Mouse (Mus musculus) G1E (cell line): ENCODE data around the gene Clmp. TPM values are rescaled to one million over a fixed set of nuclear protein-coding genes. Genes with fewer than 3 reads are reported as not detected.

ENCODE experiments used
- ATAC-seq: 2 replicates; pipeline ENCODE4 v1.8.0; 2016; ENCODE audit warnings: mild to moderate bottlenecking; ENCODE audit not compliant: insufficient number of reproducible peaks, poor library complexity, low FRiP score, severe bottlenecking; ENCODE audit errors: extremely low read depth
- DNase-seq: peaks from one replicate; pipeline ENCODE4 v3.0.0; 2012; ENCODE audit warnings: low spot score
- H3K27me3 ChIP-seq: 2 replicates; pipeline ENCODE4 v1.6.1; 2012; ENCODE audit warnings: mild to moderate bottlenecking, low read length, inconsistent platforms; ENCODE audit not compliant: insufficient read depth
- H3K36me3 ChIP-seq: replicated peaks from 2 replicates; pipeline ENCODE3; 2012; ENCODE audit warnings: mild to moderate bottlenecking, inconsistent platforms
- H3K4me1 ChIP-seq: 2 replicates; pipeline ENCODE4 v1.6.1; 2012; ENCODE audit warnings: low read depth, low read length, inconsistent platforms, mixed read lengths; ENCODE audit not compliant: insufficient read depth
- H3K4me3 ChIP-seq: 2 replicates; pipeline ENCODE4 v1.5.1; 2012; ENCODE audit warnings: low read depth, mild to moderate bottlenecking, inconsistent platforms, low read length, moderate library complexity, mixed read lengths
- H3K9me3 ChIP-seq: replicated peaks from 2 replicates; pipeline ENCODE4 v1.6.1; 2012; ENCODE audit warnings: inconsistent platforms
- CTCF ChIP-seq: IDR thresholded peaks from 2 replicates; pipeline ENCODE4 v1.5.1; 2012; ENCODE audit warnings: low read depth, low read length, inconsistent platforms, mixed read lengths
- GATA1 ChIP-seq: IDR thresholded peaks from 2 replicates; pipeline ENCODE4 v1.6.1; 2012; ENCODE audit warnings: borderline replicate concordance, low read length, inconsistent platforms, mixed read lengths
- GATA2 ChIP-seq: IDR thresholded peaks from 2 replicates; pipeline ENCODE4 v1.6.1; 2012; ENCODE audit warnings: low read depth, low read length, inconsistent platforms, borderline replicate concordance
- POLR2AphosphoS5 ChIP-seq: IDR thresholded peaks from 2 replicates; pipeline ENCODE4 v1.6.1; 2012; ENCODE audit warnings: low read depth, low read length, inconsistent platforms; ENCODE audit not compliant: insufficient replicate concordance
- TAL1 ChIP-seq: conservative IDR thresholded peaks from 2 replicates; pipeline ENCODE4 v1.6.1; 2012; ENCODE audit warnings: low read depth, low read length, inconsistent platforms, mixed read lengths
- polyA plus RNA-seq: library from polyadenylated mRNA; stranded (reverse); fragments of >175 nt; gene quantifications from 2 replicates; pipeline ENCODE4 v1.2.3, GENCODE M21; 2012
- total RNA-seq, 2 experiments: library from RNA; stranded (forward) in 1 of 2; stranded (reverse) in 1 of 2; fragments of 200-1000 nt in 1 of 2; fragments of >200 nt in 1 of 2; fragmentation: Nextera tagmentation in 1 of 2; gene quantifications; 2 replicates each; pipeline ENCODE4 v1.2.3; 2014 to 2017

Gene Clmp
- total and polyA plus RNA-seq, 3 experiments: 0.05 TPM; not detected in 2

- ATAC-seq: no peak
- no peak overlapping the region for H3K4me3 ChIP-seq
- no peaks in the 10 kb centered on the region for H3K9me3 ChIP-seq
- no peaks in the 10 kb centered on the region for H3K4me1 ChIP-seq
- no peak for DNase-seq
- no peaks in the 10 kb centered on the region for H3K36me3 ChIP-seq
- TF ChIP-seq CTCF: no peak
- no peak for TF ChIP-seq GATA1
- TF ChIP-seq GATA2: no peak
- TF ChIP-seq TAL1: no peak
- TF ChIP-seq POLR2AphosphoS5: no peak
- H3K27me3 ChIP-seq: peaks cover 6% of the 10 kb centered on the region; the same call in 1 of the 2 replicates
Measured at GRCm38 (mm10) chr9:40727824-40728495, 42.2 kb downstream of the Clmp start.

GRCm38 (mm10) chr9:40730302-40730700 is 44.5 kb downstream of the Clmp start:
- ATAC-seq (no peak), DNase-seq (no peak)
- Histone ChIP-seq H3K4me1 (no peaks in the 10 kb centered on the region), H3K4me3 (no peak overlapping the region), H3K9me3 (no peaks in the 10 kb centered on the region), H3K36me3 (no peaks in the 10 kb centered on the region), H3K27me3 (peaks cover 6% of the 10 kb centered on the region; the same call in 1 of the 2 replicates)
- no peak for TF ChIP-seq TAL1
- no peak for TF ChIP-seq CTCF
- no peak for TF ChIP-seq POLR2AphosphoS5
- no peak for TF ChIP-seq GATA1

- no peak for DNase-seq
- Histone ChIP-seq H3K27me3 (peaks cover 6% of the 10 kb centered on the region; the same call in 1 of the 2 replicates), H3K9me3 (no peaks in the 10 kb centered on the region), H3K4me1 (no peaks in the 10 kb centered on the region), H3K36me3 (no peaks in the 10 kb centered on the region), H3K4me3 (no peak overlapping the region)
- TF ChIP-seq CTCF (no peak), TAL1 (no peak), POLR2AphosphoS5 (no peak), GATA2 (no peak), GATA1 (no peak)
- ATAC-seq: no peak
Measured at GRCm38 (mm10) chr9:40730701-40731590, 45.2 kb downstream of the Clmp start.

GRCm38 (mm10) chr9:40731591-40732048 is 45.9 kb downstream of the Clmp start:
- Histone ChIP-seq H3K27me3 (peaks cover 6% of the 10 kb centered on the region; the same call in 1 of the 2 replicates), H3K4me3 (no peak overlapping the region), H3K36me3 (no peaks in the 10 kb centered on the region), H3K4me1 (no peaks in the 10 kb centered on the region), H3K9me3 (no peaks in the 10 kb centered on the region)
- no peak for TF ChIP-seq CTCF
- no peak for TF ChIP-seq TAL1
- no peak for TF ChIP-seq POLR2AphosphoS5
- no peak for TF ChIP-seq GATA1
- TF ChIP-seq GATA2: no peak
- DNase-seq (no peak), ATAC-seq (no peak)

- DNase-seq (no peak), ATAC-seq (no peak)
- H3K9me3 ChIP-seq: no peaks in the 10 kb centered on the region
- no peaks in the 10 kb centered on the region for H3K4me1 ChIP-seq
- H3K4me3 ChIP-seq: no peak overlapping the region
- H3K27me3 ChIP-seq: peaks cover 6% of the 10 kb centered on the region; the same call in 1 of the 2 replicates
- no peaks in the 10 kb centered on the region for H3K36me3 ChIP-seq
- TF ChIP-seq TAL1 (no peak), GATA2 (no peak), GATA1 (no peak), POLR2AphosphoS5 (no peak), CTCF (no peak)
Measured at GRCm38 (mm10) chr9:40732302-40732701, 46.5 kb downstream of the Clmp start.

GRCm38 (mm10) chr9:40737117-40737516 is 51.4 kb downstream of the Clmp start:
- TF ChIP-seq CTCF: no peak
- TF ChIP-seq TAL1: no peak
- no peak for TF ChIP-seq POLR2AphosphoS5
- no peak for TF ChIP-seq GATA2
- no peak for TF ChIP-seq GATA1

More at GRCm38 (mm10) chr9:40737117-40737516, 51.4 kb downstream of the Clmp start:
- no peak overlapping the region for H3K4me3 ChIP-seq
- no peaks in the 10 kb centered on the region for H3K9me3 ChIP-seq
- ATAC-seq (no peak), DNase-seq (no peak)
- no peaks in the 10 kb centered on the region for H3K36me3 ChIP-seq
- H3K27me3 ChIP-seq: no peaks in the 10 kb centered on the region
- H3K4me1 ChIP-seq: no peaks in the 10 kb centered on the region
